Comparison of ENCODE assay signal across 10 mouse cellular contexts in genomic region chr7:67528063-67528811, GRCm38 (mm10).
DNase-seq lines count a peak whose midpoint lies in the region; ATAC-seq and TF ChIP-seq lines count a peak whose summit lies in the region.
"Had no signal": no experiment of that assay in that cellular context is flagged by ENCODE, and none has a peak within 500 bp of the region (broad histone marks: within the 10 kb centered on the region; RNA-seq: fewer than 3 reads in every experiment).

No protein-coding gene starts in this region.

- H3K4me3 ChIP-seq in hindbrain, embryonic 14.5 days (replicated peaks; ENCODE audit: low read length), result no peak overlapping the region
- no peak overlapping the region for H3K4me3 ChIP-seq in hindbrain, embryonic 11.5 days (ENCODE audit: low read depth, low read length)
- no peak overlapping the region for H3K4me3 ChIP-seq in kidney, embryonic 16.5 days (ENCODE audit: low read length)
- no peak overlapping the region for H3K4me3 ChIP-seq in limb, embryonic 14.5 days (replicated peaks; ENCODE audit: low read length)
- H3K4me3 ChIP-seq: erythroblast, embryonic 14.5 days had no signal

- no peak for TF ChIP-seq POLR2A in limb, embryonic 14.5 days (IDR thresholded peaks at IDR 0.05; ENCODE audit: borderline replicate concordance, extremely low read depth, insufficient read depth, insufficient read length)

- peaks cover 5% of the 10 kb centered on the region; the same call in 1 of the 2 replicates for H3K36me3 ChIP-seq in hindbrain, embryonic 14.5 days (replicated peaks; ENCODE audit: control insufficient read depth, insufficient read depth)
- no peaks in the 10 kb centered on the region for H3K36me3 ChIP-seq in hindbrain, embryonic 11.5 days (ENCODE audit: control insufficient read depth, insufficient read depth, low read length)
- H3K36me3 ChIP-seq in kidney, embryonic 16.5 days (ENCODE audit: insufficient read depth, low read length), result 0 out of 2 replicates have a peak, but pooled peaks cover 4% of the 10 kb centered on the region
- no peaks in the 10 kb centered on the region for H3K36me3 ChIP-seq in limb, embryonic 14.5 days (ENCODE audit: control insufficient read depth, insufficient read depth, low read length)

- no peak overlapping the region for H3K4me2 ChIP-seq in hindbrain, embryonic 14.5 days (replicated peaks)
- H3K4me2 ChIP-seq in hindbrain, embryonic 11.5 days (replicated peaks; ENCODE audit: low read depth, low read length), result no peak overlapping the region
- H3K4me2 ChIP-seq in kidney, embryonic 16.5 days (replicated peaks; ENCODE audit: low read depth, low read length), result no peak overlapping the region
- no peak overlapping the region for H3K4me2 ChIP-seq in limb, embryonic 14.5 days (replicated peaks; ENCODE audit: low read depth, low read length, severe bottlenecking)

- no peaks in the 10 kb centered on the region for H3K27me3 ChIP-seq in hindbrain, embryonic 14.5 days (ENCODE audit: control insufficient read depth, insufficient read depth, low read length)
- no peaks in the 10 kb centered on the region for H3K27me3 ChIP-seq in hindbrain, embryonic 11.5 days (ENCODE audit: control insufficient read depth, insufficient read depth, low read length)
- no peaks in the 10 kb centered on the region for H3K27me3 ChIP-seq in kidney, embryonic 16.5 days (ENCODE audit: insufficient read depth, low read length)
- H3K27me3 ChIP-seq in limb, embryonic 14.5 days (ENCODE audit: control insufficient read depth, insufficient read depth, low read length), result no peaks in the 10 kb centered on the region
- H3K27me3 ChIP-seq: CH12.LX had no signal

- DNase-seq in hindbrain, embryonic 14.5 days (ENCODE audit: low spot score), result no peak
- DNase-seq in hindbrain, embryonic 11.5 days (ENCODE audit: low spot score), result no peak
- peak; percentile 67 for DNase-seq in cerebellum, adult 11-12 months
- DNase-seq in gastrocnemius, postnatal 25 days, result peak; percentile 31
- peak; percentile 71 for DNase-seq in limb, embryonic 14.5 days (ENCODE audit: low spot score)
- peak; percentile 66 to 79 for DNase-seq in right cerebral cortex, adult 2 months (ENCODE audit: low spot score in 2 of 2)
- DNase-seq in thymus, postnatal 14 days, result no peak

- 71% methylated on average over 10 of the region's 10 CpGs for WGBS in hindbrain, embryonic 14.5 days
- 92% methylated on average over 10 of the region's 10 CpGs for WGBS in hindbrain, embryonic 11.5 days
- WGBS in kidney, embryonic 16.5 days, result 75% methylated on average over 10 of the region's 10 CpGs
- 67% methylated on average over 10 of the region's 10 CpGs for WGBS in limb, embryonic 14.5 days

- H3K9me3 ChIP-seq in hindbrain, embryonic 14.5 days (ENCODE audit: control insufficient read depth, low read length), result no peaks in the 10 kb centered on the region
- no peaks in the 10 kb centered on the region for H3K9me3 ChIP-seq in hindbrain, embryonic 11.5 days (ENCODE audit: control insufficient read depth, low read length)
- H3K9me3 ChIP-seq in kidney, embryonic 16.5 days (ENCODE audit: low read length), result no peaks in the 10 kb centered on the region
- no peaks in the 10 kb centered on the region for H3K9me3 ChIP-seq in limb, embryonic 14.5 days (ENCODE audit: control insufficient read depth, low read length)

- H3K9ac ChIP-seq in hindbrain, embryonic 14.5 days, result no peak overlapping the region
- no peak overlapping the region for H3K9ac ChIP-seq in hindbrain, embryonic 11.5 days (ENCODE audit: low read depth, low read length)
- no peak overlapping the region for H3K9ac ChIP-seq in kidney, embryonic 16.5 days (replicated peaks; ENCODE audit: low read length)
- H3K9ac ChIP-seq in limb, embryonic 14.5 days (ENCODE audit: low read depth, low read length, severe bottlenecking), result no peak overlapping the region

- H3K27ac ChIP-seq in hindbrain, embryonic 14.5 days, result peak overlapping the region; percentile 44; the same call in 1 of the 2 replicates
- H3K27ac ChIP-seq in hindbrain, embryonic 11.5 days (ENCODE audit: low read depth, low read length), result no peak overlapping the region
- no peak overlapping the region for H3K27ac ChIP-seq in kidney, embryonic 16.5 days (ENCODE audit: low read length)
- peak overlapping the region; percentile 63; the same call in 1 of the 2 replicates for H3K27ac ChIP-seq in limb, embryonic 14.5 days (replicated peaks; ENCODE audit: low read depth, low read length)

- no peaks in the 10 kb centered on the region for H3K4me1 ChIP-seq in hindbrain, embryonic 14.5 days (replicated peaks; ENCODE audit: control insufficient read depth, insufficient read depth, low read length)
- no peaks in the 10 kb centered on the region for H3K4me1 ChIP-seq in hindbrain, embryonic 11.5 days (replicated peaks; ENCODE audit: control insufficient read depth, insufficient read depth, low read length)
- H3K4me1 ChIP-seq in kidney, embryonic 16.5 days (ENCODE audit: insufficient read depth, low read length), result no peaks in the 10 kb centered on the region
- H3K4me1 ChIP-seq in limb, embryonic 14.5 days (ENCODE audit: control insufficient read depth, insufficient read depth, low read length), result peaks cover 14% of the 10 kb centered on the region

- peak; percentile 37; the same call in 1 of the 2 replicates for ATAC-seq in hindbrain, embryonic 14.5 days (ENCODE audit: low FRiP score)
- no peak for ATAC-seq in hindbrain, embryonic 11.5 days (ENCODE audit: low FRiP score)
- 0 out of 2 replicates have a peak, but pooled peaks have one; percentile 12 for ATAC-seq in kidney, embryonic 16.5 days (ENCODE audit: low FRiP score, low TSS enrichment)
- no peak for ATAC-seq in limb, embryonic 14.5 days (ENCODE audit: low FRiP score, low read depth)

Comparison
In these comparisons a context has a peak if more than half of its experiments do, and no peak if none do; other contexts are left out.
1. ATAC-seq: peak in hindbrain, embryonic 14.5 days (single experiment) and kidney, embryonic 16.5 days (single experiment); none in hindbrain, embryonic 11.5 days (single experiment) and limb, embryonic 14.5 days (single experiment).
2. H3K27ac ChIP-seq: peak in hindbrain, embryonic 14.5 days (single experiment) and limb, embryonic 14.5 days (single experiment); none in hindbrain, embryonic 11.5 days (single experiment) and kidney, embryonic 16.5 days (single experiment).
3. DNase-seq: peak in cerebellum, adult 11-12 months (single experiment), gastrocnemius, postnatal 25 days (single experiment), limb, embryonic 14.5 days (single experiment) and right cerebral cortex, adult 2 months (2 of 2); none in hindbrain, embryonic 14.5 days (single experiment), hindbrain, embryonic 11.5 days (single experiment) and thymus, postnatal 14 days (single experiment).